Comparison of ENCODE assay signal across 1 mouse cellular context in genomic region chr14:118811256-118811655, GRCm38 (mm10). TPM values are rescaled to one million over a fixed set of nuclear protein-coding genes. Genes with fewer than 3 reads are reported as not detected.
"Had no signal": no experiment of that assay in that cellular context is flagged by ENCODE, and none has a peak within 500 bp of the region (broad histone marks: within the 10 kb centered on the region; RNA-seq: fewer than 3 reads in every experiment).

No protein-coding gene starts in this region.

RNA-seq across cellular contexts. Expression of gene Cldn10, which starts 23.5 kb away (rescaled TPM):
- polyA plus RNA-seq: macrophage had no signal
